Comparison of ENCODE assay signal across 8 mouse cellular contexts in genomic region chrX:99458466-99459200, GRCm38 (mm10). TPM values are rescaled to one million over a fixed set of nuclear protein-coding genes. Genes with fewer than 3 reads are reported as not detected.
DNase-seq lines count a peak whose midpoint lies in the region; ATAC-seq lines count a peak whose summit lies in the region.

No protein-coding gene starts in this region.

- H3K9me3 ChIP-seq in heart, embryonic 13.5 days = no peaks in the 10 kb centered on the region
- H3K9me3 ChIP-seq in hindbrain, embryonic 15.5 days = no peaks in the 10 kb centered on the region
- no peaks in the 10 kb centered on the region for H3K9me3 ChIP-seq in midbrain, embryonic 15.5 days

- no peaks in the 10 kb centered on the region for H3K36me3 ChIP-seq in heart, embryonic 13.5 days
- H3K36me3 ChIP-seq in hindbrain, embryonic 15.5 days = no peaks in the 10 kb centered on the region
- no peaks in the 10 kb centered on the region for H3K36me3 ChIP-seq in midbrain, embryonic 15.5 days (replicated peaks)

- H3K27ac ChIP-seq in heart, embryonic 13.5 days (replicated peaks) = peak overlapping the region; percentile 20; the same call in 1 of the 2 replicates
- no peak overlapping the region for H3K27ac ChIP-seq in hindbrain, embryonic 15.5 days (replicated peaks)
- no peak overlapping the region for H3K27ac ChIP-seq in midbrain, embryonic 15.5 days

- ATAC-seq in heart, embryonic 13.5 days (ENCODE audit: extremely low read depth, insufficient number of reproducible peaks, low FRiP score, low TSS enrichment) = no peak
- peak; percentile 78 for ATAC-seq in hindbrain, embryonic 15.5 days (ENCODE audit: low FRiP score, low read depth)
- peak; percentile 72 for ATAC-seq in midbrain, embryonic 15.5 days (replicated peaks)

- 27% methylated on average over 8 of the region's 10 CpGs for WGBS in heart, embryonic 13.5 days
- 36% methylated on average over 8 of the region's 10 CpGs for WGBS in hindbrain, embryonic 15.5 days
- 26% methylated on average over 9 of the region's 10 CpGs for WGBS in midbrain, embryonic 15.5 days

- intact Hi-C loops in gastrocnemius, postnatal 36 days (cut with DNase I) = no loop called here

- 0 out of 2 replicates have a peak overlapping the region, but pooled peaks have one; percentile 5 for H3K4me2 ChIP-seq in heart, embryonic 13.5 days
- H3K4me2 ChIP-seq in hindbrain, embryonic 15.5 days = no peak overlapping the region
- no peak overlapping the region for H3K4me2 ChIP-seq in midbrain, embryonic 15.5 days

- H3K9ac ChIP-seq in heart, embryonic 13.5 days = no peak overlapping the region
- H3K9ac ChIP-seq in hindbrain, embryonic 15.5 days = no peak overlapping the region
- H3K9ac ChIP-seq in midbrain, embryonic 15.5 days = no peak overlapping the region

- peaks cover 42% of the 10 kb centered on the region for H3K4me1 ChIP-seq in heart, embryonic 13.5 days
- H3K4me1 ChIP-seq in hindbrain, embryonic 15.5 days (replicated peaks) = peaks cover 12% of the 10 kb centered on the region
- peaks cover 20% of the 10 kb centered on the region for H3K4me1 ChIP-seq in midbrain, embryonic 15.5 days

- peaks cover 31% of the 10 kb centered on the region for H3K27me3 ChIP-seq in heart, embryonic 13.5 days (replicated peaks)
- 0 out of 2 replicates have a peak, but pooled peaks cover 5% of the 10 kb centered on the region for H3K27me3 ChIP-seq in hindbrain, embryonic 15.5 days
- H3K27me3 ChIP-seq in midbrain, embryonic 15.5 days (replicated peaks) = peaks cover 21% of the 10 kb centered on the region

- DNase-seq in heart, adult 18-20 months = no peak
- peak; percentile 87 for DNase-seq in embryo, embryonic 10.5 days (ENCODE audit: low spot score)
- no peak for DNase-seq in gastrocnemius, postnatal 36 days
- no peak for DNase-seq in cerebellum, postnatal 25 days
- DNase-seq in adrenal gland, adult 8-10 months = no peak

- H3K4me3 ChIP-seq in heart, embryonic 13.5 days = no peak overlapping the region
- no peak overlapping the region for H3K4me3 ChIP-seq in hindbrain, embryonic 15.5 days
- no peak overlapping the region for H3K4me3 ChIP-seq in midbrain, embryonic 15.5 days

RNA-seq across cellular contexts. Expression of gene Pja1, which starts 12.4 kb away (rescaled TPM):
- polyA plus RNA-seq in heart, embryonic 13.5 days (2015; fragmentation: Nextera tagmentation; extraction: Ambion mirVana) = 85.3 and 96.4 TPM in 2 replicates
- 10 to 100 TPM; 22.4 to 24.6 TPM for total RNA-seq in heart, adult 18-20 months (2021)
- polyA plus RNA-seq in hindbrain, embryonic 15.5 days (2015; fragmentation: Nextera tagmentation; extraction: Ambion mirVana) = 336 and 344 TPM in 2 replicates
- 374 and 387 TPM in 2 replicates for polyA plus RNA-seq in midbrain, embryonic 15.5 days (2015; fragmentation: Nextera tagmentation; extraction: Ambion mirVana)
- total RNA-seq in gastrocnemius, postnatal 36 days (2021) = 10 to 100 TPM; 11.4 to 12.8 TPM
- total RNA-seq in adrenal gland, adult 8-10 months (2022) = 100 to 1,000 TPM; 141 to 154 (median 142) TPM

Comparison
In these comparisons a context has a peak if more than half of its experiments do, and no peak if none do; other contexts are left out.
1. RNA of gene Pja1, which starts 12.4 kb away (total RNA-seq): 141 to 154 TPM in adrenal gland, adult 8-10 months; 22.4 to 24.6 TPM in heart, adult 18-20 months and 11.4 to 12.8 TPM in gastrocnemius, postnatal 36 days; every median in the first group is over 4 times any median in the second.